Mouse (Mus musculus): ENCODE data around the gene Pde2a.

- TF ChIP-seq POLR2A (IDR thresholded peaks at IDR 0.05; ENCODE audit: insufficient read depth, low read depth, low read length), result no peak
- no peak for TF ChIP-seq EP300 (IDR thresholded peaks at IDR 0.05; ENCODE audit: insufficient read depth, low read depth, low read length)
These were observed 113.6 kb downstream of the Pde2a start for GRCm38 (mm10) chr7:101535102-101535501.
